Mouse (Mus musculus) liver, postnatal 0 days (tissue): ENCODE measurements at regions not wholly inside any gene's neighbourhood (a gene's known extent, or its start where the extent isn't known, plus 50 kb on each side); places are given as distances from the start of the nearest gene placed in this dataset.

Source experiments
- CTCF ChIP-seq: sonication (generic); IDR thresholded peaks from 2 replicates; pipeline ENCODE4 v1.5.1; 2016; ENCODE audit warnings: antibody characterized with exemption, low read depth
- EP300 ChIP-seq: IDR thresholded peaks from 2 replicates; pipeline ENCODE4 v1.6.1; 2016; ENCODE audit warnings: antibody characterized with exemption, low read depth, mild to moderate bottlenecking

DNA sequence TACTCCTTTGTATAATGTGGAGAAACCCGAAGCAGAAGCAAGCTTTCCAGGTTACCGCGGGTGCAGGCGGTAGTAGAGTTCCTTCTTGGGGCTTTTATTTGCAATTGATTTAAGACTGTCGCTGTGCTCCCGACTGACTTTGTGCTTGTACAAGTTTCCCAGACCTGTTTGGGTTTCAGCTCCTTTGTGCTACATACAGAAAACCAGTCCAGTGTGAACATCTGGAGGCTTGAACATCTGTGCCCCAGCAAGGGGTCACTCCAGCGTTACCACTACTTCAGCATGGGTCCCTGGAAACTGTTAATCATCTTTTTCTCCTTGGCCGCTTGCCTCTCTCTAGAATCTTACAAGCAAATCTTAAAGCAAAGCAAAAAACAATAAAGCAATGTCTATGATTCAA is 90.2 kb upstream of the Lnx1 start:
- TF ChIP-seq CTCF, result no peak
- TF ChIP-seq EP300, result no peak
